In genomic region chr1:172311248-172311906, GRCm38 (mm10) we compare ENCODE assay signal across 8 mouse cellular contexts. TPM values are rescaled to one million over a fixed set of nuclear protein-coding genes. Genes with fewer than 3 reads are reported as not detected.
DNase-seq lines count a peak whose midpoint lies in the region; ATAC-seq and TF ChIP-seq lines count a peak whose summit lies in the region.

No protein-coding gene starts in this region.

- WGBS in forebrain, embryonic 12.5 days: 9% methylated on average over 23 of the region's 23 CpGs
- WGBS in hindbrain, embryonic 12.5 days: 7% methylated on average over 23 of the region's 23 CpGs
- WGBS in limb, embryonic 14.5 days: 3% methylated on average over 23 of the region's 23 CpGs
- 12% methylated on average over 23 of the region's 23 CpGs for WGBS in midbrain, embryonic 14.5 days
- WGBS in stomach, postnatal 0 days: 2% methylated on average over 22 of the region's 23 CpGs

- H3K9ac ChIP-seq in forebrain, embryonic 12.5 days: peak overlapping the region; percentile 85
- H3K9ac ChIP-seq in hindbrain, embryonic 12.5 days: peak overlapping the region; percentile 64
- H3K9ac ChIP-seq in limb, embryonic 14.5 days (ENCODE audit: low read depth, low read length, severe bottlenecking): peak overlapping the region; percentile 61
- no peak overlapping the region; the same call in 1 of the 2 replicates for H3K9ac ChIP-seq in midbrain, embryonic 14.5 days (replicated peaks; ENCODE audit: low read length)
- H3K9ac ChIP-seq in stomach, postnatal 0 days (ENCODE audit: low read length): peak overlapping the region; percentile 76

- H3K27ac ChIP-seq in forebrain, embryonic 12.5 days: peak overlapping the region; percentile 88
- peak overlapping the region; percentile 88 for H3K27ac ChIP-seq in hindbrain, embryonic 12.5 days
- H3K27ac ChIP-seq in limb, embryonic 14.5 days (replicated peaks; ENCODE audit: low read depth, low read length): peak overlapping the region; percentile 90
- H3K27ac ChIP-seq in midbrain, embryonic 14.5 days (replicated peaks; ENCODE audit: low read depth, low read length): 0 out of 2 replicates have a peak overlapping the region, but pooled peaks have one; percentile 66
- peak overlapping the region; percentile 97 for H3K27ac ChIP-seq in stomach, postnatal 0 days (replicated peaks)

- peak; percentile 34 for TF ChIP-seq CTCF in stomach, postnatal 0 days (IDR thresholded peaks at IDR 0.05; ENCODE audit: low read depth)

- no peak for TF ChIP-seq EP300 in stomach, postnatal 0 days (optimal IDR thresholded peaks at IDR 0.05)

- peaks cover 79% of the 10 kb centered on the region for H3K4me1 ChIP-seq in forebrain, embryonic 12.5 days
- H3K4me1 ChIP-seq in hindbrain, embryonic 12.5 days: peaks cover 68% of the 10 kb centered on the region
- peaks cover 26% of the 10 kb centered on the region for H3K4me1 ChIP-seq in limb, embryonic 14.5 days (ENCODE audit: control insufficient read depth, insufficient read depth, low read length)
- H3K4me1 ChIP-seq in midbrain, embryonic 14.5 days (ENCODE audit: control insufficient read depth, insufficient read depth, low read length): peaks cover 32% of the 10 kb centered on the region
- peaks cover 4% of the 10 kb centered on the region for H3K4me1 ChIP-seq in stomach, postnatal 0 days (replicated peaks; ENCODE audit: control insufficient read depth, insufficient read depth)

- peaks cover 5% of the 10 kb centered on the region; the same call in 1 of the 2 replicates for H3K36me3 ChIP-seq in forebrain, embryonic 12.5 days (replicated peaks)
- peaks cover 2% of the 10 kb centered on the region for H3K36me3 ChIP-seq in hindbrain, embryonic 12.5 days
- no peaks in the 10 kb centered on the region for H3K36me3 ChIP-seq in limb, embryonic 14.5 days (ENCODE audit: control insufficient read depth, insufficient read depth, low read length)
- no peaks in the 10 kb centered on the region for H3K36me3 ChIP-seq in midbrain, embryonic 14.5 days (ENCODE audit: control insufficient read depth, insufficient read depth, low read length)
- H3K36me3 ChIP-seq in stomach, postnatal 0 days (ENCODE audit: control insufficient read depth, insufficient read depth, low read length): no peaks in the 10 kb centered on the region

- DNase-seq in layer of hippocampus, adult 9-11 months: peak; percentile 79
- no peak for DNase-seq in layer of hippocampus, adult 9-10 months (ENCODE audit: low spot score)
- peak; percentile 50 for DNase-seq in c-Kit-positive CD71-positive TER-119-negative erythroid progenitor cells, embryonic 14.5 days (ENCODE audit: low read depth)
- peak; percentile 67 for DNase-seq in limb, embryonic 14.5 days (ENCODE audit: low spot score)
- peak; percentile 59 for DNase-seq in midbrain, embryonic 14.5 days
- DNase-seq in stomach, postnatal 0 days (ENCODE audit: low spot score): peak; percentile 89

- peak overlapping the region; percentile 83 for H3K4me3 ChIP-seq in forebrain, embryonic 12.5 days (replicated peaks)
- H3K4me3 ChIP-seq in hindbrain, embryonic 12.5 days: peak overlapping the region; percentile 79
- peak overlapping the region; percentile 66 for H3K4me3 ChIP-seq in limb, embryonic 14.5 days (replicated peaks; ENCODE audit: low read length)
- peak overlapping the region; percentile 59 for H3K4me3 ChIP-seq in midbrain, embryonic 14.5 days (replicated peaks; ENCODE audit: low read depth, low read length)
- H3K4me3 ChIP-seq in stomach, postnatal 0 days (ENCODE audit: low read depth, low read length): peak overlapping the region; percentile 59

- no peaks in the 10 kb centered on the region for H3K27me3 ChIP-seq in forebrain, embryonic 12.5 days
- H3K27me3 ChIP-seq in hindbrain, embryonic 12.5 days: no peaks in the 10 kb centered on the region
- H3K27me3 ChIP-seq in limb, embryonic 14.5 days (ENCODE audit: control insufficient read depth, insufficient read depth, low read length): no peaks in the 10 kb centered on the region
- H3K27me3 ChIP-seq in midbrain, embryonic 14.5 days (ENCODE audit: control insufficient read depth, insufficient read depth, low read length): no peaks in the 10 kb centered on the region
- H3K27me3 ChIP-seq in stomach, postnatal 0 days (ENCODE audit: control insufficient read depth, insufficient read depth, low read length): no peaks in the 10 kb centered on the region

- ATAC-seq in forebrain, embryonic 12.5 days (ENCODE audit: low FRiP score): no peak
- no peak for ATAC-seq in hindbrain, embryonic 12.5 days (ENCODE audit: low FRiP score)
- peak; percentile 45 for ATAC-seq in limb, embryonic 14.5 days (ENCODE audit: low FRiP score, low read depth)
- no peak for ATAC-seq in midbrain, embryonic 14.5 days (ENCODE audit: low FRiP score, low TSS enrichment)
- peak; percentile 73 for ATAC-seq in stomach, postnatal 0 days (ENCODE audit: low FRiP score, low TSS enrichment)

- peak overlapping the region; percentile 82 for H3K4me2 ChIP-seq in forebrain, embryonic 12.5 days
- H3K4me2 ChIP-seq in hindbrain, embryonic 12.5 days (replicated peaks): peak overlapping the region; percentile 83
- peak overlapping the region; percentile 96 for H3K4me2 ChIP-seq in limb, embryonic 14.5 days (replicated peaks; ENCODE audit: low read depth, low read length, severe bottlenecking)
- peak overlapping the region; percentile 76 for H3K4me2 ChIP-seq in midbrain, embryonic 14.5 days (ENCODE audit: low read length)
- H3K4me2 ChIP-seq in stomach, postnatal 0 days (replicated peaks; ENCODE audit: low read depth): peak overlapping the region; percentile 72

- TF ChIP-seq POLR2A in limb, embryonic 14.5 days (IDR thresholded peaks at IDR 0.05; ENCODE audit: borderline replicate concordance, extremely low read depth, insufficient read depth, insufficient read length): no peak

- H3K9me3 ChIP-seq in forebrain, embryonic 12.5 days: no peaks in the 10 kb centered on the region
- no peaks in the 10 kb centered on the region for H3K9me3 ChIP-seq in hindbrain, embryonic 12.5 days (replicated peaks)
- H3K9me3 ChIP-seq in limb, embryonic 14.5 days (ENCODE audit: control insufficient read depth, low read length): no peaks in the 10 kb centered on the region
- H3K9me3 ChIP-seq in midbrain, embryonic 14.5 days (ENCODE audit: control insufficient read depth, low read length): no peaks in the 10 kb centered on the region
- H3K9me3 ChIP-seq in stomach, postnatal 0 days (ENCODE audit: control insufficient read depth, low read length): no peaks in the 10 kb centered on the region

RNA-seq across cellular contexts. Expression of gene Atp1a2, which starts 13.5 kb away (rescaled TPM):
- 9.5 and 10.8 TPM in 2 replicates for polyA plus RNA-seq in forebrain, embryonic 12.5 days (2016; fragmentation: Nextera tagmentation; extraction: Ambion mirVana)
- polyA plus RNA-seq in hindbrain, embryonic 12.5 days (2016; fragmentation: Nextera tagmentation; extraction: Ambion mirVana): 13.7 and 16.1 TPM in 2 replicates
- polyA plus RNA-seq in limb, embryonic 14.5 days (2012; rRNA removed): 11.3 and 13.5 TPM in 2 replicates
- 1.7 and 1.8 TPM in 2 replicates for polyA plus RNA-seq in limb, embryonic 14.5 days (2014; fragmentation: Nextera tagmentation; extraction: Ambion mirVana)
- 18.2 and 19.4 TPM in 2 replicates for polyA plus RNA-seq in midbrain, embryonic 14.5 days (2014; fragmentation: Nextera tagmentation; extraction: Ambion mirVana)
- 3.1 and 4.1 TPM in 2 replicates for polyA plus RNA-seq in stomach, postnatal 0 days (2015; fragmentation: Nextera tagmentation; extraction: Ambion mirVana)

RNA-seq across cellular contexts. Expression of gene Kcnj9, which starts 17.7 kb away (rescaled TPM):
- 2.5 and 2.8 TPM in 2 replicates for polyA plus RNA-seq in forebrain, embryonic 12.5 days (2016; fragmentation: Nextera tagmentation; extraction: Ambion mirVana)
- 1.2 and 2.0 TPM in 2 replicates for polyA plus RNA-seq in hindbrain, embryonic 12.5 days (2016; fragmentation: Nextera tagmentation; extraction: Ambion mirVana)
- 0.01 and 0.08 TPM in 2 replicates for polyA plus RNA-seq in limb, embryonic 14.5 days (2012; rRNA removed)
- not detected in 2 replicates for polyA plus RNA-seq in limb, embryonic 14.5 days (2014; fragmentation: Nextera tagmentation; extraction: Ambion mirVana)
- 3.0 and 3.9 TPM in 2 replicates for polyA plus RNA-seq in midbrain, embryonic 14.5 days (2014; fragmentation: Nextera tagmentation; extraction: Ambion mirVana)
- polyA plus RNA-seq in stomach, postnatal 0 days (2015; fragmentation: Nextera tagmentation; extraction: Ambion mirVana): 0.07 TPM in 2 replicates

RNA-seq across cellular contexts. Expression of gene Kcnj10, which starts 29.6 kb away (rescaled TPM):
- polyA plus RNA-seq in forebrain, embryonic 12.5 days (2016; fragmentation: Nextera tagmentation; extraction: Ambion mirVana): 0.93 and 1.2 TPM in 2 replicates
- polyA plus RNA-seq in hindbrain, embryonic 12.5 days (2016; fragmentation: Nextera tagmentation; extraction: Ambion mirVana): 0.53 and 0.83 TPM in 2 replicates
- 0.14 and 0.18 TPM in 2 replicates for polyA plus RNA-seq in limb, embryonic 14.5 days (2012; rRNA removed)
- polyA plus RNA-seq in limb, embryonic 14.5 days (2014; fragmentation: Nextera tagmentation; extraction: Ambion mirVana): 0.03 and 0.12 TPM in 2 replicates
- 1.5 TPM in 2 replicates for polyA plus RNA-seq in midbrain, embryonic 14.5 days (2014; fragmentation: Nextera tagmentation; extraction: Ambion mirVana)
- polyA plus RNA-seq in stomach, postnatal 0 days (2015; fragmentation: Nextera tagmentation; extraction: Ambion mirVana): 0.17 and 0.25 TPM in 2 replicates

RNA-seq across cellular contexts. Expression of gene Igsf8, which starts 49.9 kb away (rescaled TPM):
- polyA plus RNA-seq in forebrain, embryonic 12.5 days (2016; fragmentation: Nextera tagmentation; extraction: Ambion mirVana): 122 and 127 TPM in 2 replicates
- 147 and 159 TPM in 2 replicates for polyA plus RNA-seq in hindbrain, embryonic 12.5 days (2016; fragmentation: Nextera tagmentation; extraction: Ambion mirVana)
- 71.4 and 86.4 TPM in 2 replicates for polyA plus RNA-seq in limb, embryonic 14.5 days (2012; rRNA removed)
- polyA plus RNA-seq in limb, embryonic 14.5 days (2014; fragmentation: Nextera tagmentation; extraction: Ambion mirVana): 49.8 and 50.1 TPM in 2 replicates
- 55.6 and 61.0 TPM in 2 replicates for polyA plus RNA-seq in midbrain, embryonic 14.5 days (2014; fragmentation: Nextera tagmentation; extraction: Ambion mirVana)
- 19.1 and 19.5 TPM in 2 replicates for polyA plus RNA-seq in stomach, postnatal 0 days (2015; fragmentation: Nextera tagmentation; extraction: Ambion mirVana)

RNA-seq across cellular contexts. Expression of gene Atp1a4, which starts 53.2 kb away (rescaled TPM):
- polyA plus RNA-seq in forebrain, embryonic 12.5 days (2016; fragmentation: Nextera tagmentation; extraction: Ambion mirVana): 0.05 and 0.06 TPM in 2 replicates
- not detected in 2 replicates for polyA plus RNA-seq in hindbrain, embryonic 12.5 days (2016; fragmentation: Nextera tagmentation; extraction: Ambion mirVana)
- 0.03 TPM in 1 of 2 replicates, not detected in the other for polyA plus RNA-seq in limb, embryonic 14.5 days (2012; rRNA removed)
- not detected in 2 replicates for polyA plus RNA-seq in limb, embryonic 14.5 days (2014; fragmentation: Nextera tagmentation; extraction: Ambion mirVana)
- polyA plus RNA-seq in midbrain, embryonic 14.5 days (2014; fragmentation: Nextera tagmentation; extraction: Ambion mirVana): not detected in 2 replicates
- polyA plus RNA-seq in stomach, postnatal 0 days (2015; fragmentation: Nextera tagmentation; extraction: Ambion mirVana): not detected in 2 replicates

Comparison
In these comparisons a context has a peak if more than half of its experiments do, and no peak if none do; other contexts are left out.
1. ATAC-seq: peak in limb, embryonic 14.5 days (single experiment) and stomach, postnatal 0 days (single experiment); none in forebrain, embryonic 12.5 days (single experiment), hindbrain, embryonic 12.5 days (single experiment) and midbrain, embryonic 14.5 days (single experiment).
2. Peak in every context shown above with its lines, with median percentiles within 50 percentile points of each other: H3K27ac ChIP-seq, H3K4me2 ChIP-seq and H3K4me3 ChIP-seq.